Mouse (Mus musculus): Measurements from ENCODE around the gene Figla. TPM values are rescaled to one million over a fixed set of nuclear protein-coding genes. Genes with fewer than 3 reads are reported as not detected.

Figla gene
- total and polyA plus RNA-seq, 2 experiments from 2014 or later: not detected

GRCm38 (mm10) chr6:86019415-86020237 lies 3.7 kb downstream of the Figla start:
- H3K4me1 ChIP-seq (ENCODE audit: insufficient read depth, low read length): no peaks in the 10 kb centered on the region
- H3K9ac ChIP-seq (replicated peaks; ENCODE audit: low read length, poor library complexity, severe bottlenecking): no peak overlapping the region
- DNase-seq (ENCODE audit: low spot score) (no peak), ATAC-seq (ENCODE audit: low FRiP score) (no peak)
- H3K27me3 ChIP-seq (ENCODE audit: insufficient read depth, low read length): no peaks in the 10 kb centered on the region
- no peaks in the 10 kb centered on the region for H3K9me3 ChIP-seq (ENCODE audit: low read length)
- no peak for TF ChIP-seq CTCF (IDR thresholded peaks at IDR 0.05)
- no peak overlapping the region for H3K27ac ChIP-seq (ENCODE audit: low read depth, low read length)
- 79% methylated on average over 4 of the region's 4 CpGs for WGBS
- no peaks in the 10 kb centered on the region for H3K36me3 ChIP-seq (ENCODE audit: insufficient read depth, low read length)
- no peak overlapping the region for H3K4me2 ChIP-seq (ENCODE audit: low read depth, low read length, poor library complexity, severe bottlenecking)
- H3K4me3 ChIP-seq (ENCODE audit: low read depth, low read length): no peak overlapping the region

GRCm38 (mm10) chr6:86020948-86021347 lies 5.0 kb downstream of the Figla start:
- no peak overlapping the region for H3K4me2 ChIP-seq (ENCODE audit: low read depth, low read length, poor library complexity, severe bottlenecking)
- no peak overlapping the region for H3K27ac ChIP-seq (ENCODE audit: low read depth, low read length)
- DNase-seq (ENCODE audit: low spot score) (no peak), ATAC-seq (ENCODE audit: low FRiP score) (no peak)
- no peaks in the 10 kb centered on the region for H3K9me3 ChIP-seq (ENCODE audit: low read length)
- H3K4me1 ChIP-seq (ENCODE audit: insufficient read depth, low read length): no peaks in the 10 kb centered on the region
- H3K36me3 ChIP-seq (ENCODE audit: insufficient read depth, low read length): no peaks in the 10 kb centered on the region
- no peaks in the 10 kb centered on the region for H3K27me3 ChIP-seq (ENCODE audit: insufficient read depth, low read length)
- no peak overlapping the region for H3K9ac ChIP-seq (replicated peaks; ENCODE audit: low read length, poor library complexity, severe bottlenecking)
- WGBS: 33% methylated on average over 3 of the region's 3 CpGs
- peak; percentile 69 for TF ChIP-seq CTCF (IDR thresholded peaks at IDR 0.05)
- no peak overlapping the region for H3K4me3 ChIP-seq (ENCODE audit: low read depth, low read length)

DNA sequence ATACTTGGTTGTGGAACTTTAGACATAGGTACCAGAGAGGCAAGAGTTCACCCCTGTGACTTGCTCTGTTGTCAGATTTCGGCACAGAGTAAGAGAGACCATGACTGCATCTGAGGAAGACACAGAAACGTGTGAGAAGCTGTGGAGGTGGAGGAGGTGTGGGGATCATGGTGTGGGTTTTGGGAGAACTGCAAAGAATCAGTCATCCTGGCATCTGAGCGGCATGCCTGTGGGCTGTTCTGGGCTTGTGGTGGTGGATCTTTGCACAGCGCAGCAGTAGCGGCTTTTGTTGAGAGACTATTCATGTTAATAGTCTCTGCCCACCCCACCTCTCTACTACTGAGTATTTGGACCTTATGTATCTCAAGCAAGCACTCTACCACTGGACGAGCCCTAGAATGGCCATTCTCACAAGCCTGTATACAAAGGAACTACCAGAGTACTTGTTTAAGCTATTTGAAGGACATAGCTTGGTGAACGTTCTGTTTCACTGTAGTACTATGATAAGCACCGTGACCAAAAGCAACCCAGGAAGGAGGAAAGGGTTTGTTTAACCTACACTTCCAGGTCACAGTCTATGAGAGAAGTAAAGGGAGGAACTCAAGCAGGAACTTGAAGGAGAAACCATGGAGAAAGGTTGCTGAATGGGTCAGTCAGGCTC lies 10.8 kb downstream of the Figla start:
- H3K4me2 ChIP-seq (ENCODE audit: low read depth, low read length, poor library complexity, severe bottlenecking): no peak overlapping the region
- ATAC-seq (ENCODE audit: low FRiP score) (no peak), DNase-seq (ENCODE audit: low spot score) (no peak)
- WGBS: 87% methylated on average over 8 of the region's 8 CpGs
- H3K27me3 ChIP-seq (ENCODE audit: insufficient read depth, low read length): no peaks in the 10 kb centered on the region
- no peaks in the 10 kb centered on the region for H3K9me3 ChIP-seq (ENCODE audit: low read length)
- H3K9ac ChIP-seq (replicated peaks; ENCODE audit: low read length, poor library complexity, severe bottlenecking): no peak overlapping the region
- no peak overlapping the region for H3K27ac ChIP-seq (ENCODE audit: low read depth, low read length)
- no peak for TF ChIP-seq CTCF (IDR thresholded peaks at IDR 0.05)
- H3K4me1 ChIP-seq (ENCODE audit: insufficient read depth, low read length): peaks cover 10% of the 10 kb centered on the region; the same call in 1 of the 2 replicates
- H3K4me3 ChIP-seq (ENCODE audit: low read depth, low read length): no peak overlapping the region
- H3K36me3 ChIP-seq (ENCODE audit: insufficient read depth, low read length): no peaks in the 10 kb centered on the region

GRCm38 (mm10) chr6:86028150-86028549 lies 12.2 kb downstream of the Figla start:
- peak overlapping the region; percentile 76 for H3K4me3 ChIP-seq (ENCODE audit: low read depth, low read length)
- peak overlapping the region; percentile 96 for H3K9ac ChIP-seq (replicated peaks; ENCODE audit: low read length, poor library complexity, severe bottlenecking)
- peak; percentile 53; the same call in 1 of the 2 replicates for ATAC-seq (ENCODE audit: low FRiP score)
- no peak for TF ChIP-seq CTCF (IDR thresholded peaks at IDR 0.05)
- H3K27ac ChIP-seq (ENCODE audit: low read depth, low read length): peak overlapping the region; percentile 97
- no peaks in the 10 kb centered on the region for H3K36me3 ChIP-seq (ENCODE audit: insufficient read depth, low read length)
- 33% methylated on average over 2 of the region's 2 CpGs for WGBS
- no peaks in the 10 kb centered on the region for H3K27me3 ChIP-seq (ENCODE audit: insufficient read depth, low read length)
- no peak for DNase-seq (ENCODE audit: low spot score)
- H3K4me1 ChIP-seq (ENCODE audit: insufficient read depth, low read length): peaks cover 16% of the 10 kb centered on the region; the same call in 1 of the 2 replicates
- H3K9me3 ChIP-seq (ENCODE audit: low read length): no peaks in the 10 kb centered on the region
- peak overlapping the region; percentile 70 for H3K4me2 ChIP-seq (ENCODE audit: low read depth, low read length, poor library complexity, severe bottlenecking)

- DNase-seq (ENCODE audit: low spot score): peak; percentile 83
- peak; percentile 66 for TF ChIP-seq CTCF (IDR thresholded peaks at IDR 0.05)
- Histone ChIP-seq H3K9me3 (ENCODE audit: low read length) (no peaks in the 10 kb centered on the region), H3K27ac (ENCODE audit: low read depth, low read length) (peak within 1 kb of the TSS; percentile 97), H3K27me3 (ENCODE audit: insufficient read depth, low read length) (no peaks in the 10 kb centered on the region), H3K36me3 (ENCODE audit: insufficient read depth, low read length) (no peaks in the 10 kb centered on the region), H3K4me3 (ENCODE audit: low read depth, low read length) (peak within 1 kb of the TSS; percentile 76), H3K4me2 (ENCODE audit: low read depth, low read length, poor library complexity, severe bottlenecking) (peak within 1 kb of the TSS; percentile 70), H3K4me1 (ENCODE audit: insufficient read depth, low read length) (peaks cover 16% of the 10 kb centered on the region; the same call in 1 of the 2 replicates), H3K9ac (replicated peaks; ENCODE audit: low read length, poor library complexity, severe bottlenecking) (peak within 1 kb of the TSS; percentile 96)
- under 1% methylated on average over 56 of the region's 56 CpGs for WGBS
- ATAC-seq (ENCODE audit: low FRiP score): peak; percentile 85
Measured at GRCm38 (mm10) chr6:86028601-86029322, 12.8 kb downstream of the Figla start, which contains the start of gene Add2. Gene Add2 (plus strand): TSS chr6:86028681.

Data from midbrain, postnatal 0 days (tissue).